Mouse (Mus musculus) R1 (cell line): ENCODE measurements around the gene Hs6st2.

Experiments
- DNase-seq: peaks from one replicate; pipeline ENCODE4 v3.0.0-alpha.2; 2018; ENCODE audit warnings: low read depth, low spot score

The Hs6st2 gene

DNA sequence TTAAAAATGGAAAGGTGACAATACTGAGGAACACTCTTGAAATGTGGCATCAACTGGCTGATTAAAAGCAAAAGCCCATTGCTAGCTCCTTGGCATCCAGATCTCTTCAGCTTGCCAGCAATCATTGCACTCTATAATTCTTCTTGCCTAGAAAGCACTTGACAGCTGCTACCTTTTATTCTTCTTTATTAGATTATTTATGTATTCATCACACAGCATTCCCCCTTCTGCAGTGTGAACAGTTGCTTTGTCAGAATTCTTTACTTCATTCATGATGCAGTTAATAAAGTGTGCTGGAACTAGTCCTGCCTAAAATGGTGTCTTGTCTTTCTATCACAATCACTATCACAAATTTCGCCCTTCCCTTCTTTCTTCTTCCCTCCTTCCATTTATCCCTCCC lies 332.0 kb downstream of the Hs6st2 start:
- DNase-seq, result no peak

DNA sequence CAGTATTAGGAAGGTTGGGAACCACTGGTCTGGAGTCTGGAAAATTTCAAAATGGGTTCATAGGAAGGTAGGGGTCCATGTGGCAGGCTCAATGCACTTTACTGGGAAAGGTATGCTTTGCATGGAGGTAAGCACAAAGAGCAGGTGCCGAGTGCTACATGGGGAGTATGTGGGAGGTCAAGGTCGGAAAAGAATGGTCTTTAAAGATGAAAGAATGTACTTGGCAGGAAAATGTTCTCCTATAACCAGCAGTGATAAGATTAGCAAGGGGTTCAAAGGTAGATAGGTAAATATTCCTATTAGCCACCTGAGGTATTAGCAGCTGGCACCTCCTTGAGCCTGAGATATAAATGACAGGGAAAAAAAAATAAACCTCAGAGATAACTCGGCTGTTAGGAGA lies 338.1 kb downstream of the Hs6st2 start:
- DNase-seq, result no peak
